Mouse (Mus musculus) natural killer cell, adult 2 months (primary cell): ENCODE measurements around the gene Esr1.

Source experiments
- DNase-seq, 2 experiments: peaks; one replicate each; pipeline ENCODE4 v3.0.0; 2022; ENCODE audit warnings: low spot score in 2 of 2

The Esr1 gene

GRCm38 (mm10) chr10:4838099-4838498 is 226.7 kb downstream of the Esr1 start:
- no peak for DNase-seq

- no peak for DNase-seq
Observed at GRCm38 (mm10) chr10:4841039-4841438, 229.6 kb downstream of the Esr1 start.

GRCm38 (mm10) chr10:4847523-4847922 is 236.1 kb downstream of the Esr1 start:
- DNase-seq = no peak

- no peak for DNase-seq
Observed at GRCm38 (mm10) chr10:4849881-4850280, 238.5 kb downstream of the Esr1 start.

- DNase-seq = no peak
Observed at GRCm38 (mm10) chr10:4875076-4875737, 263.8 kb downstream of the Esr1 start.

GRCm38 (mm10) chr10:4881391-4881790 is 270.0 kb downstream of the Esr1 start:
- no peak for DNase-seq

- DNase-seq = no peak
Observed at GRCm38 (mm10) chr10:4885506-4885905, 274.1 kb downstream of the Esr1 start.

GRCm38 (mm10) chr10:4885961-4886360 is 274.6 kb downstream of the Esr1 start:
- DNase-seq = no peak

- no peak for DNase-seq
Observed at GRCm38 (mm10) chr10:4893475-4893874, 282.1 kb downstream of the Esr1 start.

- no peak for DNase-seq
Observed at GRCm38 (mm10) chr10:4897789-4898188, 286.4 kb downstream of the Esr1 start.

GRCm38 (mm10) chr10:4900324-4900723 is 288.9 kb downstream of the Esr1 start:
- DNase-seq = no peak

- peak; percentile 19 to 21 for DNase-seq
Observed at GRCm38 (mm10) chr10:4909271-4909670, 297.9 kb downstream of the Esr1 start.

- no peak for DNase-seq
Observed at GRCm38 (mm10) chr10:4910451-4910850, 299.1 kb downstream of the Esr1 start.

GRCm38 (mm10) chr10:4919046-4919445 is 307.7 kb downstream of the Esr1 start:
- DNase-seq = no peak

GRCm38 (mm10) chr10:4923616-4924015 is 312.2 kb downstream of the Esr1 start:
- DNase-seq = no peak

- DNase-seq = no peak
Observed at GRCm38 (mm10) chr10:4924391-4924790, 313.0 kb downstream of the Esr1 start.

- DNase-seq = no peak
Observed at GRCm38 (mm10) chr10:4943148-4943547, 331.8 kb downstream of the Esr1 start.

GRCm38 (mm10) chr10:4944725-4945124 is 333.3 kb downstream of the Esr1 start:
- DNase-seq = no peak

- no peak for DNase-seq
Observed at GRCm38 (mm10) chr10:4965768-4966167, 354.4 kb downstream of the Esr1 start.

- no peak for DNase-seq
Observed at GRCm38 (mm10) chr10:4971156-4971555, 359.8 kb downstream of the Esr1 start.

GRCm38 (mm10) chr10:4971586-4971985 is 360.2 kb downstream of the Esr1 start:
- DNase-seq = no peak

- DNase-seq = no peak
Observed at GRCm38 (mm10) chr10:4972026-4972425, 360.6 kb downstream of the Esr1 start.

- DNase-seq = no peak
Observed at GRCm38 (mm10) chr10:4974246-4974645, 362.9 kb downstream of the Esr1 start.

GRCm38 (mm10) chr10:4976557-4976956 is 365.2 kb downstream of the Esr1 start:
- no peak for DNase-seq
